Mouse (Mus musculus): ENCODE measurements around the gene Pfas.

DNA sequence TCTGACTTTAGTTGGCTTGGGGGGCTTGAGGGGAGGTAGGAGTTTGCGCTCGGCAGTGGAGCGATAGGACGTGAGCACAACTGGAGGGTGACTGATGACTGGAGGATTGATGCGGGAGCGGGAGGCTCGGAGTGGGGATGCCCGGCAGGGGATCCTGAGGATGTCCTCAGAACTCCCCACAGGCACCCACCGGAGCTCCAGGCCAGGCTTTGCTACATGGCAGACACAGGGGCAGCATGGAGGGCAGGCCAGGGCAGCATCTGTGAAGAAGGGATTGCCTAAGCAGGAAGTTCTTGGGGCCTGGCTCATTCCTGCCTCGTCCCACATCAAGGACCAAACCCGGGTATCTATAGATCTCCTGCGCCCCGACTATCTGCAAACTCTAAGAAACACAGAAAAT, 54.4 kb downstream of the Pfas start:
- no peak for TF ChIP-seq EP300 (IDR thresholded peaks at IDR 0.05; ENCODE audit: insufficient read depth, low read depth, low read length)
- TF ChIP-seq POLR2A (IDR thresholded peaks at IDR 0.05; ENCODE audit: insufficient read depth, low read length): no peak
